Mouse (Mus musculus) stomach, postnatal 0 days (tissue): ENCODE data around the gene Tnik.

ENCODE experiments used
- CTCF ChIP-seq: IDR thresholded peaks from 2 replicates; pipeline ENCODE4 v1.5.1; 2016; ENCODE audit warnings: antibody characterized with exemption, low read depth, mild to moderate bottlenecking, moderate library complexity
- EP300 ChIP-seq: optimal IDR thresholded peaks from 2 replicates; pipeline ENCODE3; 2016; ENCODE audit warnings: antibody characterized with exemption

DNA sequence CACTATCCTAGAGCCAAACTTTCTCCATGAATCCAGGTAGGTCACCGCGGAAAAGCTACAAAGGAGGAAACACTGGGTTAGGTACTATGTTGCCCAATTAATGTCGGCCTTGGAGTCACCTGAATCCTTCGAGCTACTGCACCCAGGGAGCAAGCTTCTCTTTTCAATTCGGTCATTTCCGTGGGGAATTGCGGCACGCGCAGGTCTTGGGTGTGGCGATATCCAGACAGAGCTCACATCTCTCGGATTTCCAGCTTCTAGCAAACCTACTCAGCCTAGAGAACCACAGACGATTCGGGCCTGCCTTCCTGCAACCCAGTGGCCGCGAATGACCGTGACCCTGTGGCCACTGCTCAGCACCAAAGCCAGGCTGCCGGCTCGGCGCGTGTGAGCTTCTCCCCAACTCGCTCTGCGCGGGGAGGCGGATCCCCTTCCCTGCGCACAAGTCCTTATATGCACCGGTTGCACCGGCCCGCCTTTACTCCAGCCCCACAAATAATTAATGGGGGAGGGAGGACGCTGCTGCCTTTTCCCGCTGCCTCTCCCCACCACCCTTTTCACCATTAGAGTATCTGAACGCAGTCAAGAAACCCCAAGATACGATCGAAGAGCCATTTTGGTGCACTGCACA lies 528 bp upstream of the Tnik start:
- TF ChIP-seq CTCF (no peak), EP300 (no peak)
